Mouse (Mus musculus): ENCODE results near the gene Necap2. TPM values are rescaled to one million over a fixed set of nuclear protein-coding genes. Genes with fewer than 3 reads are reported as not detected.

Necap2 gene
- polyA plus RNA-seq, 2 experiments, result 60.3 to 88.7 TPM

DNA sequence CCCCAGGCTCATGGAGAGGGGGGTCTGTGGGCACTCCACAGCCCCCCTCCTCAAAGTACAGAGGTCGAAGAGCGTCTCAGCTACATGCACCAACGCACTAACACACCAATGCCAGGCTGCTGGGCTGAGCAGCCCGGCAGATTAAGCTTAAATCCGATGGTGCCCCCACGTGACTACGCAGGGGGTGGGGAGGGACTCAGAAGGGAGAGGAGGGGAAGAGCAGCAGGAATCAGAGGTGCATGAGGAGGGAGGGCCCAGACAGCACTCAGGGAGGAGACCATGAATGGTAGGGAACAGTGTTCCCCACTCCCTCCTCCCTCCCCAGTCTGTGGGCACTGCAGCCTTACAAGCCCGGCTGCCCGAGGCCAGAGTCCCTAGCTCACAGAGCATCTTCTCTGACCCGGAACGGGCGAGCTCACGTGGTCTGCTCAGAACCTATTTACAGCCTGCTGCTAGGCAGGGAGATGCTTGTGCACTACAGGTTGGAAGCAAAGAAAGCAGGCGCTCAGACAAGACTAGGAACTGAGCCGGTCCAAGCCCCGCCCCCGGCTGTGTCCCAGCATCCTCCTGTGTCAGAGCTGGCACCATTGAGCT lies 24.5 kb downstream of the Necap2 start:
- Histone ChIP-seq H3K4me3 (ENCODE audit: insufficient read depth in 1 of 2, low read depth in 2 of 2, low read length in 2 of 2) (no peak overlapping the region), H3K9ac (replicated peaks) (no peak overlapping the region), H3K9me3 (ENCODE audit: control insufficient read depth, low read length) (no peaks in the 10 kb centered on the region), H3K27me3 (ENCODE audit: control insufficient read depth, insufficient read depth, low read length) (no peaks in the 10 kb centered on the region), H3K4me2 (ENCODE audit: low read depth) (no peak overlapping the region), H3K27ac (no peak overlapping the region), H3K36me3 (replicated peaks; ENCODE audit: control insufficient read depth, insufficient read depth, low read depth) (no peaks in the 10 kb centered on the region), H3K4me1 (replicated peaks; ENCODE audit: control insufficient read depth in 2 of 2, insufficient read depth in 2 of 2, low read length in 1 of 2) (no peaks in the 10 kb centered on the region)
- DNase-seq (ENCODE audit: low read depth in 3 of 3, low spot score in 3 of 3), result no peak
- ATAC-seq (ENCODE audit: insufficient read depth), result no peak
- TF ChIP-seq CTCF (IDR thresholded peaks at IDR 0.05; ENCODE audit: low read depth), result no peak
- no peak for TF ChIP-seq EP300 (IDR thresholded peaks at IDR 0.05; ENCODE audit: low read depth)
- 61% methylated on average over 17 of the region's 17 CpGs for WGBS (ENCODE audit: insufficient replicate concordance)

DNA sequence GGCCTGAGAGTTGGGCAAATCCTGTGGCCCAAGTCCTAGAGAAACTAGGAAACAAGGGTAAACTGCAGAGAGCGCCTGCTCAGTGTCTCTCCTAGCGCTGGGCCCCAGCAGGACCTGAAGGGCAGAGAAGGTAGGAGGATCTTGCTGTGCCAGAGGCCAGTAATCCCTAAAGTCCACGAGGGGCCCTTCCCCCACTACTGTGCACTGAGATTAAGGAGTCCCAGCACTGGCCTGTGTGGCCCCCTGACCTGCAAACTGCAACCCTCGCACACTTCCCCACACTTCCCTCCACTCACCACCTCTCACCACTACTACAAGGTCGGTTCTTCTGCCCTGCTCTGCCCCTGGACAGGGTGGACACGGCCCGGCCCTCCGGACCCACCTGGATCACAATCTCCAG lies 25.0 kb downstream of the Necap2 start:
- WGBS (ENCODE audit: insufficient replicate concordance), result 55% methylated on average over 8 of the region's 8 CpGs
- H3K9ac ChIP-seq (replicated peaks), result no peak overlapping the region
- ATAC-seq (ENCODE audit: insufficient read depth), result no peak

DNA sequence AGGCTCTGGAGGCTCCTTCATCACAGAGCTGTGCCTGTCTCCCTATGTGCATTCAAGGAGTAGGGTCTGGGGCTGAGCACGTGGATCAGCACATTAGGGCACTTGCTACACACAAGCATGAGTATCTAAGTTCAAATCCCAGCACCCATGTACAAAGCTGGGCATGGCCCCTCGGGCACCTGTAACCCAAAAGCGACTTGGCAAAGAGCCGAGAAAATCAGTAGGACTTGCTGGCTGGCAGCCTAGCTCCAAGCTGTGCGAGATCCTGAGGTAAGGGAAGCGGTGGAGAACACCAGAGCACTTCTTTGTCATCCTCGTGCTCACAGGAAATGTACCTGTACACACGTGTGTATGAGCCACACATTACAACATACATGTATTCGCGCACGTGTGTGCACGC lies 25.7 kb downstream of the Necap2 start:
- ATAC-seq (ENCODE audit: insufficient read depth) (no peak), DNase-seq (ENCODE audit: low read depth in 3 of 3, low spot score in 3 of 3) (no peak)
- no peak for TF ChIP-seq CTCF (IDR thresholded peaks at IDR 0.05; ENCODE audit: low read depth)
- TF ChIP-seq EP300 (IDR thresholded peaks at IDR 0.05; ENCODE audit: low read depth), result no peak
- Histone ChIP-seq H3K27ac (no peak overlapping the region), H3K4me2 (ENCODE audit: low read depth) (no peak overlapping the region), H3K9ac (replicated peaks) (no peak overlapping the region), H3K4me3 (ENCODE audit: insufficient read depth in 1 of 2, low read depth in 2 of 2, low read length in 2 of 2) (no peak overlapping the region), H3K9me3 (ENCODE audit: control insufficient read depth, low read length) (no peaks in the 10 kb centered on the region), H3K36me3 (replicated peaks; ENCODE audit: control insufficient read depth, insufficient read depth, low read depth) (no peaks in the 10 kb centered on the region), H3K4me1 (replicated peaks; ENCODE audit: control insufficient read depth in 2 of 2, insufficient read depth in 2 of 2, low read length in 1 of 2) (no peaks in the 10 kb centered on the region), H3K27me3 (ENCODE audit: control insufficient read depth, insufficient read depth, low read length) (no peaks in the 10 kb centered on the region)
- WGBS (ENCODE audit: insufficient replicate concordance), result 70% methylated on average over 12 of the region's 12 CpGs

More for the DNA sequence above, 25.0 kb downstream of the Necap2 start:
- no peaks in the 10 kb centered on the region for H3K4me1 ChIP-seq (replicated peaks; ENCODE audit: control insufficient read depth in 2 of 2, insufficient read depth in 2 of 2, low read length in 1 of 2)
- no peaks in the 10 kb centered on the region for H3K27me3 ChIP-seq (ENCODE audit: control insufficient read depth, insufficient read depth, low read length)
- H3K4me2 ChIP-seq (ENCODE audit: low read depth), result no peak overlapping the region
- no peak overlapping the region for H3K27ac ChIP-seq
- H3K4me3 ChIP-seq (ENCODE audit: insufficient read depth in 1 of 2, low read depth in 2 of 2, low read length in 2 of 2), result no peak overlapping the region
- TF ChIP-seq CTCF (IDR thresholded peaks at IDR 0.05; ENCODE audit: low read depth), result no peak
- TF ChIP-seq EP300 (IDR thresholded peaks at IDR 0.05; ENCODE audit: low read depth), result no peak
- H3K36me3 ChIP-seq (replicated peaks; ENCODE audit: control insufficient read depth, insufficient read depth, low read depth), result no peaks in the 10 kb centered on the region
- no peak for DNase-seq (ENCODE audit: low read depth in 3 of 3, low spot score in 3 of 3)
- H3K9me3 ChIP-seq (ENCODE audit: control insufficient read depth, low read length), result no peaks in the 10 kb centered on the region

DNA sequence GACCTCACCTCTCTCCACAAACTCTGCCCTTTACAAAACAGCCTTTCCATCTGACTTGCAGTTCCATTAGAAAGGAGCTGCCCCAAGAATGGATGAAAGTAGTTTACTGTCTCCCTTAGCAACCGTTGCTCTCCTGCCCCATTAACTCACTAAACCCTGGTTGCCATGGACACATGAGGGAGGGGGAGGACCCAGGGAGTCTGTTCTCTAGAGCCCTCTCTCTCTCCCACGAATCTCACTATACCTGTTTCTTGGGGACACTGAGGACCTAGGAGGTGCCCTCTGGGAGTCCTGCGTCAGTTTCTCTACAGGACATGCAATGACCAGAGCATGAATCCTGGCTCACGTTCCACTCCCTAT lies 28.7 kb downstream of the Necap2 start:
- no peak for TF ChIP-seq CTCF (IDR thresholded peaks at IDR 0.05; ENCODE audit: low read depth)
- H3K36me3 ChIP-seq (replicated peaks; ENCODE audit: control insufficient read depth, insufficient read depth, low read depth), result no peaks in the 10 kb centered on the region
- H3K9ac ChIP-seq (replicated peaks), result no peak overlapping the region
- no peaks in the 10 kb centered on the region for H3K4me1 ChIP-seq (replicated peaks; ENCODE audit: control insufficient read depth in 2 of 2, insufficient read depth in 2 of 2, low read length in 1 of 2)
- no peaks in the 10 kb centered on the region for H3K27me3 ChIP-seq (ENCODE audit: control insufficient read depth, insufficient read depth, low read length)
- WGBS (ENCODE audit: insufficient replicate concordance), result 53% methylated on average over 4 of the region's 4 CpGs
- no peak overlapping the region for H3K4me3 ChIP-seq (ENCODE audit: insufficient read depth in 1 of 2, low read depth in 2 of 2, low read length in 2 of 2)
- ATAC-seq (ENCODE audit: insufficient read depth), result no peak
- no peaks in the 10 kb centered on the region for H3K9me3 ChIP-seq (ENCODE audit: control insufficient read depth, low read length)
- no peak overlapping the region for H3K27ac ChIP-seq
- DNase-seq (ENCODE audit: low read depth in 3 of 3, low spot score in 3 of 3), result no peak
- no peak overlapping the region for H3K4me2 ChIP-seq (ENCODE audit: low read depth)

DNA sequence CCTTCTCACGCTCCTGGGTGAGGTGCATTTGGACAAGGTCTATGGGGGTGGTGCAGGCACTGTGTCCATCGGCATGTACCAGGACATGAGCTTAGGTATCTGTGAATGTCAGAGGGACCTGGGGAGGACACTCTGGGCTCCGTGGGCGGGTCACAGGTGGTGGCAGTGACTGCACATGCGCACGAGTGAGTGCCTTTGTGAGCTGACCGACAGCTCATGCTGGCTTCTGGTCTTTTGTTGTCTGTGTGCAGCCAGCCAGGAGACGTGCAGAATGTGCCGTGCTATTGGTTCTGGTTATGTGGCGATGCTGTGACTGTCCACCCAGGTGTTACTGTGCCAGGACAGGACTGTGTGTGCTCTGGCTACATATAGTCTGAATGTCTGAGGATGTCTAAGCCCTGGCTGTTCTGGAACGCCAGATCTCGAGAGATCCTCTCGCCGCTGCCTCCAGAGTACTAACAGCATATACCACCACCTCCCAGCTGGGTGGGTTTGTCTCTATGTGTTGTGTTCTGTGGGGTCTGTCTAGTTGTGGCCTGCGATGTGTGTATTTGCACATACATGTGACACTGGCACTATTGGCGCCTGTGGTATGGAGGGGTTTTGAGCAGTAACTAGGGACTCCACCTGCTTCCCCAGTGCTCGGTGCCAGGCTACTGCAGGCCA lies 29.2 kb downstream of the Necap2 start:
- no peak for ATAC-seq (ENCODE audit: insufficient read depth)
- H3K4me1 ChIP-seq (replicated peaks; ENCODE audit: control insufficient read depth in 2 of 2, insufficient read depth in 2 of 2, low read length in 1 of 2), result no peaks in the 10 kb centered on the region
- 74% methylated on average over 17 of the region's 17 CpGs for WGBS (ENCODE audit: insufficient replicate concordance)
- DNase-seq (ENCODE audit: low read depth in 3 of 3, low spot score in 3 of 3), result no peak
- no peak overlapping the region for H3K9ac ChIP-seq (replicated peaks)
- no peak overlapping the region for H3K27ac ChIP-seq
- H3K27me3 ChIP-seq (ENCODE audit: control insufficient read depth, insufficient read depth, low read length), result no peaks in the 10 kb centered on the region
- no peak overlapping the region for H3K4me3 ChIP-seq (ENCODE audit: insufficient read depth in 1 of 2, low read depth in 2 of 2, low read length in 2 of 2)
- no peak for TF ChIP-seq EP300 (IDR thresholded peaks at IDR 0.05; ENCODE audit: low read depth)
- TF ChIP-seq CTCF (IDR thresholded peaks at IDR 0.05; ENCODE audit: low read depth), result no peak
- no peaks in the 10 kb centered on the region for H3K36me3 ChIP-seq (replicated peaks; ENCODE audit: control insufficient read depth, insufficient read depth, low read depth)
- H3K9me3 ChIP-seq (ENCODE audit: control insufficient read depth, low read length), result no peaks in the 10 kb centered on the region
- no peak overlapping the region for H3K4me2 ChIP-seq (ENCODE audit: low read depth)

Data from liver, embryonic 14.5 days (tissue).